Mouse (Mus musculus) gastrocnemius, postnatal 4 days (tissue): ENCODE results near the gene Atoh1. TPM values are rescaled to one million over a fixed set of nuclear protein-coding genes. Genes with fewer than 3 reads are reported as not detected.

Experiments
- DNase-seq, 2 experiments: peaks; one replicate each; pipeline ENCODE4 v3.0.0; 2021 to 2022; ENCODE audit warnings: low spot score in 2 of 2, mixed read lengths in 2 of 2
- long read RNA-seq, 2 experiments: library from polyadenylated mRNA; stranded (forward); transcript quantifications; one replicate each; pipeline ENCODE4 v2.0.0; 2021
- total RNA-seq, 2 experiments: library from RNA; stranded (reverse); gene quantifications; 2 replicates each; pipeline ENCODE4 v1.2.3; 2021

Atoh1 gene
- not detected for total RNA-seq
- long read RNA-seq, experiment 1, result 0 reads
- long read RNA-seq, experiment 2, result 0 reads

GRCm38 (mm10) chr6:64728499-64729198 lies at the start of gene Atoh1:
Atoh1 (plus strand) TSS chr6:64729125.
- DNase-seq, result no peak

- peak in 1 of 2 experiments; percentile 16 for DNase-seq
Observed at GRCm38 (mm10) chr6:64683974-64684373, 45.0 kb upstream of the Atoh1 start.

GRCm38 (mm10) chr6:64684973-64685372 lies 44.0 kb upstream of the Atoh1 start:
- no peak for DNase-seq

DNA sequence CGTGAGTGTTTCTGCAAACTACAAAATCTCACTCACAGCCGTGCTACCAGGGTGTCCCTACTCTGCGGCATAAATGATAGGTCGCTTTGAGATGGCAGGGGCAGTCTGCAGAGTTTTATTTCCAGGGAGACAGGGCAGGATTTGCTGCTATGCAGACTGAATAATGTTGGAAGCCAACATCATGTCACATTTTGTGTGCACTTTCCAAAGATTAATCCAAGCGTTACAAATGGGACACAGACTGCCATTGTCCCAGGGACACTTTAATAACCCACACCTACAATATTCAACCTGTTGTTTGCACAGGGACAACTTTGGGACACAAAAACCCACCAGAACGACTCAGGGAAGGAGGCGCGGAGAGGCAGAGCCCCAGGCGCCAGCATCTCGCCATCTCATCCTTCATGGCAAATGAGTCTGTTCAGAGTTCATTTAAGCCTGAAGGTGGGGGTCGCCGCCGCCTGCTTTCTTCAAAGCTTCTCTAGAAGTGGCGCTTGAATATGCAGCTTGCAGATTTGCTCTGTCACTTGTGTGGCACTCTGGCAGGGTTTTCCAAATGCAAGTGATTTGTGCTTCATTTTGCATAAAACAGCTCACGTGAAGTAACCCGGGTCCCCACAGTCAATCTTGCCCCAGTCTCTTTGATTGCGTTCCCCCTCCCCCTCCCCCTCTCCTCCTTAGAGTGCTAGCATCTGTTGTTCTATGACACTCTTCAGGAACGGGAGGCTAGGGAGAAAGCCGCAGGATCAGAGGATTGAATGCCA lies 40.6 kb upstream of the Atoh1 start:
- no peak for DNase-seq

GRCm38 (mm10) chr6:64694688-64695087 lies 34.2 kb upstream of the Atoh1 start:
- DNase-seq, result no peak

DNA sequence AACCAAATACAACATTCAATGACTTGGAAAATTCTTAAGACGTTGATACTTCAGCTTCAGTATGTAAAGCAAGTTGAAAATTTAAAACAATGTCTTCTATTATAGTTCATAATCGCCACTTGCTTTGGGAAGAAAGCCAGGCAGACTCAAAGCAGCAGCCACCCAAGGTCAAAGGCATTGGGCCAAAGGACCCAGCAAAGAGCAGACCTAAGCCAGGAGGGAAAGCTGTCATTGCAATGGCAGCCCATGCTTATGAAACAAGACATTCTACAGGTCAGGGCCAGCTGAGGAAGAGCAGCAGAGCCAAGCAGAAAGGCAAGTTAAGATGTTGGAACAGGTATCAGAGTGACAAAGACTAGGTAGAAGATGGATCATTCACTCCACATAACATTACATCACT lies 25.3 kb upstream of the Atoh1 start:
- DNase-seq, result no peak

DNA sequence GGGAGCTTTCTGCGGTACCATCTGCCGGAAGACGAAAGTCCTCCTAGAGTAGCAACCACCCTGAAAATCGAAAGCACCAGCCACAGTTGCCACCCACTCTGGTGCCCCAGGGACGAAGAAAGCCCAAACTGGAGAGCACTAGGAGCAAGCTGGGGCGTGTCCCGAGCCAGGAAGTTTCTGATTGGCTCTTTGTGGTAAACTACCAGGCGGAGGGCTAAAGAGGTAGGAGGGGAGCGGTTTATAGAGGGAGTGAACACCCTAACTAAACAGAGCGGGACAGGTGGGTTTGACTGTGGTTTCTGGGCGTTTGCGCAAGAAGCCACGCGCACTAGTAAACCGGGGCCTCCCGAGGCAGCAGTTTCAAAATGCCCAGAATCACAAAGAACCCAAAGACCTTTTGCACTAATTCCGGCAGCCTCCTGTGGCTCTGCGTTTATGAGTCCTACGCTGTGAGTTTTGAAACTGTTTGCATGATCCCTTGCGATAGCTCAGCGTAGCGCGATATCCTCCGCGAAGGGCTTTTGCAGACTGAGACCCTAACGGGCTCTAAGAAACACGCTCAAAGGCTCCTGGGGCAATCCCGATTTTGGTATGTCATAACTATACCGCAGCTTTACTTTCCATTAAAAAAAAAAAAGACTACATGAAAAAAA lies 1.0 kb upstream of the Atoh1 start:
- no peak for DNase-seq

DNA sequence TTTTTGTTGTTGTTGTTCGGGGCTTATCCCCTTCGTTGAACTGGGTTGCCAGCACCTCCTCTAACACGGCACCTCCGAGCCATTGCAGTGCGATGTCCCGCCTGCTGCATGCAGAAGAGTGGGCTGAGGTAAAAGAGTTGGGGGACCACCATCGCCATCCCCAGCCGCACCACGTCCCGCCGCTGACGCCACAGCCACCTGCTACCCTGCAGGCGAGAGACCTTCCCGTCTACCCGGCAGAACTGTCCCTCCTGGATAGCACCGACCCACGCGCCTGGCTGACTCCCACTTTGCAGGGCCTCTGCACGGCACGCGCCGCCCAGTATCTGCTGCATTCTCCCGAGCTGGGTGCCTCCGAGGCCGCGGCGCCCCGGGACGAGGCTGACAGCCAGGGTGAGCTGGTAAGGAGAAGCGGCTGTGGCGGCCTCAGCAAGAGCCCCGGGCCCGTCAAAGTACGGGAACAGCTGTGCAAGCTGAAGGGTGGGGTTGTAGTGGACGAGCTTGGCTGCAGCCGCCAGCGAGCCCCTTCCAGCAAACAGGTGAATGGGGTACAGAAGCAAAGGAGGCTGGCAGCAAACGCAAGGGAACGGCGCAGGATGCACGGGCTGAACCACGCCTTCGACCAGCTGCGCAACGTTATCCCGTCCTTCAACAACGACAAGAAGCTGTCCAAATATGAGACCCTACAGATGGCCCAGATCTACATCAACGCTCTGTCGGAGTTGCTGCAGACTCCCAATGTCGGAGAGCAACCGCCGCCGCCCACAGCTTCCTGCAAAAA lies 496 bp downstream of the Atoh1 start:
- peak; percentile 12 to 23 for DNase-seq

GRCm38 (mm10) chr6:64730030-64730429 lies 1.1 kb downstream of the Atoh1 start:
- DNase-seq, result no peak

DNA sequence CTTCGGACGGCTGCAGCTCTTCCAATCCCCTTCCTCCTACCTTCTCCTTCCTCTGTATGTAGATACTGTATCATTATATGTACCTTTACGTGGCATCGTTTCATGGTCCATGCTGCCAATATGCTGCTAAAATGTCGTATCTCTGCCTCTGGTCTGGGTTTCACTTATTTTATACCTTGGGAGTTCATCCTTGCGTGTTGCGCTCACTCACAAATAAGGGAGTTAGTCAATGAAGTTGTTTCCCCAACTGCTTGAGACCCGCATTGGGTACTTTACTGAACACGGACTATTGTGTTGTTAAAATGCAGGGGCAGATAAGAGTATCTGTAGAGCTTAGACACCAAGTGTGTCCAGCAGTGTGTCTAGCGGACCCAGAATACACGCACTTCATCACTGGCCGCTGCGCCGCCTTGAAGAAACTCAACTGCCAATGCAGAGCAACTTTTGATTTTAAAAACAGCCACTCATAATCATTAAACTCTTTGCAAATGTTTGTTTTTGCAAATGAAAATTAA lies 1.6 kb downstream of the Atoh1 start:
- DNase-seq, result no peak

- no peak for DNase-seq
Observed at GRCm38 (mm10) chr6:64731126-64731525, 2.2 kb downstream of the Atoh1 start.

DNA sequence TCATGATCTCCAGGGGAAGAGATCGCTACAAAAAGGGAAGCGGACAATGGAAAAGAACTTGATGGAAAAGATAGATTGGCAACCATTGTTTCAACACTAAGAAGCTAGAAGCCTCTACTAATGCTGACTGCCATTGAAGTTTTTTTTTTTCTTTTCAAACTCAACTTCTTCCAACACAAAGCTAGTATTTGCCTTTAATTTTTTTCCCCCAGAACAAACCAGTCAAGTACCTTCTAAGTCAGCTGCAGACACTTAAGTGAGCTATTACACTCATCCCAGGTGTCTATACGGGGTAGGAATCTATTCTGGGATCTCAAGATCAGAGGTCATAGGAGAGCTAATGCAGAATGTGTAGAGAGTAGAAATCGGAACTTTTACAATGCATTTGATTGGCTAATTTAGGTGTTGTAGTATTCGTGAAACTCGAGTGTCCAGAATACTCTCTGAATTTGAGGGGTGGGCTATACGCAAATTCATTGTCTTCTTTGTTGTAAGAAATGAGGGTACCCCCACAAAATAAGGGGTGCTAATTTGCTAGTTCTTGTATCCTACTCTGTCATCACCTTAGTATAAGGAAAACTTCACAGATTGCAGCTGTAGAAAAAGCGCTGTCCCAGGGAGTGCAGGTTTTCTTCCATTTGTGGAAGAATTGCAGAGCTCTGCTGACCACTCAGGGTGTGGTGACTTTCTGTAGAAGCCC lies 2.8 kb downstream of the Atoh1 start:
- DNase-seq, result no peak

DNA sequence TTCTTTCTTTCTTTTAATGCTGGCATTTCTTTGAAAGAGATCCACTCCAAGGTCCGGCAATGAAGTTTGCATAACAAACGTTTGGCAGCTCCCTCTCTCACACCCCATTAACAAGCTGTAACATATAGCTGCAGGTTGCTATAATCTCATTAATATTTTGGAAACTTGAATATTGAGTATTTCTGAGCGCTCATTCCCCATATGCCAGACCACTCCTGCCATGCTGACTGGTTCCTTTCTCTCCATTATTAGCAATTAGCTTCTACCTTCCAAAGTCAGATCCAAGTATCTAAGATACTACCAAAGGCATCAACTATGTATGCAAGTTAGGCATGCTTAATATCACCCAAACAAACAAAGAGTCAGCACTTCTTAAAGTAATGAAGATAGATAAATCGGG lies 4.4 kb downstream of the Atoh1 start:
- no peak for DNase-seq

DNA sequence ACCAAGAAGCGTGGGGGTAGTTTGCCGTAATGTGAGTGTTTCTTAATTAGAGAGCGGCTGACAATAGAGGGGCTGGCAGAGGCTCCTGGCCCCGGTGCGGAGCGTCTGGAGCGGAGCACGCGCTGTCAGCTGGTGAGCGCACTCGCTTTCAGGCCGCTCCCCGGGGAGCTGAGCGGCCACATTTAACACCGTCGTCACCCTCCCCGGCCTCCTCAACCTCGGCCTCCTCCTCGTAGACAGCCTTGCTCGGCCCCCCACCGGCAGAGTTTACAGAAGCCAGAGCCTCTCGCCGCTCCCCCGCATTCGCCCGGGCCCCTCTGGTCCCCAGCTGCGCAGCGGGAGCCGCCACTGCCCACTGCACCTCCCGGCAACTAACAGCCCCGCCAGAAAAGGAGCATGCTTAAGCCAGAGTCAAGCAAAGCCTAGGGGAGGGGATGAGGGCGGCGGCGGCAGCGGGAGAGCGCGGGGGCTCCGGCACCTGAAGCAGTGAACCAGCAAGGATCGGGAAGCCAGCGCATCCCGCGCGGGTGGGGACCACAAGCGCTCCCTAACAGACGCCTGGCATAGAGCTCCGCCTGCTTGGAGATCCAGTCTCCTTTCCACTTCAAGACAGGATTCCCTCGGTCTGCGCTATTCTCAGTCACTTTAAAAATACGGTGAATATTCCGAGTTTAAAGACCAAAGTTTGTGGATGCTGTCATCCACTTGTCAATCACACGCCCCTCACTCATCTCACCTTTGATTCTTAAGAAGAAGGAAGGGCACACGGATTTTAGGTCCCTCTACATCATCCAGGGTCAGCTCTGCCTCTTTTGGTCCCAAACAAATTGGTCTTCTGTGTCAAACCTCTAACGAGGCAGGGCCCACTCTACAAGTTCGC lies 5.8 kb downstream of the Atoh1 start:
- DNase-seq, result peak; percentile 9 to 20

DNA sequence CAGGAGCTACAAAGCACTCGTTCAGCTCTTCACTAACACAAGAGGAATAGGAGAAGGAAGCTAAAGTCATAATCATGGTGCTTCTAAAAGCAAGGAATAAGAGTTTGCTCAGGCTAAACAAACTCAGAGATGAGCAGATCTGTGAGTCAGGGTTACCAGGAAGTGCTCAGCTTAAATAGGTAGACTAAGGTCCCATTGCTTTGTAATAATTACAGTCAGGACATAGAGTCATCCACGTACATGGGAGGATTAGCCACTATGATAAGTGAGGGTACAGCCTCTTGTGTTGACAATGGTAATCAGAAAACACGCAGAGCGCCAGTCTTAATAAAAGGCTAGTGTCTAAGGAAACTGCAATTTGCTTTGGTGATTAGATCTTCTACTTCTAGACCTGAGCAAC lies 7.4 kb downstream of the Atoh1 start:
- DNase-seq, result no peak

GRCm38 (mm10) chr6:64742915-64743489 lies 14.1 kb downstream of the Atoh1 start:
- DNase-seq, result no peak

GRCm38 (mm10) chr6:64754515-64754914 lies 25.6 kb downstream of the Atoh1 start:
- no peak for DNase-seq

DNA sequence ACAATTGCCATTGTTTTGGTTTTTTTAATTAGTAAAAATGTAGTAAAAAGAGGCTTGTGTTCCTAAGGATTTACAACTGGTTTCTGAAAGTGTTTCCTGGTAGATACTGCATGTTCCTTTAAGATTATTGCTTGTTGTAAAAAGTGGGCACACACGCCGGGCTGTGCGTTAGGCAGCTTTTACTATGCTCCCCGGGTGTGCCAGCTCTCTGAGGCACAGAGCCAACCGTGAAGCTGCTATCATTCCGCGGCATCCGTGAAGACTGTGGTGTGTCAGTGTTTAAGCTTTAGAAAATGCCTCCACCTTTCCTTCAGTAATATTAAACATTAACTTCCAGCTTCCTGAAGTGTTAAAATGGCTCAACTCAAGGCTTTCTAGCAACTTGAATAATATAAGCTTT lies 35.0 kb downstream of the Atoh1 start:
- no peak for DNase-seq

GRCm38 (mm10) chr6:64773430-64773829 lies 44.5 kb downstream of the Atoh1 start:
- DNase-seq, result no peak
